Mouse (Mus musculus) gastrocnemius, postnatal 4 days (tissue): ENCODE results near the gene Chml. TPM values are rescaled to one million over a fixed set of nuclear protein-coding genes. Genes with fewer than 3 reads are reported as not detected.

Experiments
- DNase-seq, 2 experiments: peaks; one replicate each; pipeline ENCODE4 v3.0.0; 2021 to 2022; ENCODE audit warnings: low spot score in 2 of 2, mixed read lengths in 2 of 2
- total RNA-seq, 2 experiments: library from RNA; stranded (reverse); gene quantifications; 2 replicates each; pipeline ENCODE4 v1.2.3; 2021

The Chml gene
- total RNA-seq, 2 experiments from 2014 or later, result 6.7 to 7.3 TPM

DNA sequence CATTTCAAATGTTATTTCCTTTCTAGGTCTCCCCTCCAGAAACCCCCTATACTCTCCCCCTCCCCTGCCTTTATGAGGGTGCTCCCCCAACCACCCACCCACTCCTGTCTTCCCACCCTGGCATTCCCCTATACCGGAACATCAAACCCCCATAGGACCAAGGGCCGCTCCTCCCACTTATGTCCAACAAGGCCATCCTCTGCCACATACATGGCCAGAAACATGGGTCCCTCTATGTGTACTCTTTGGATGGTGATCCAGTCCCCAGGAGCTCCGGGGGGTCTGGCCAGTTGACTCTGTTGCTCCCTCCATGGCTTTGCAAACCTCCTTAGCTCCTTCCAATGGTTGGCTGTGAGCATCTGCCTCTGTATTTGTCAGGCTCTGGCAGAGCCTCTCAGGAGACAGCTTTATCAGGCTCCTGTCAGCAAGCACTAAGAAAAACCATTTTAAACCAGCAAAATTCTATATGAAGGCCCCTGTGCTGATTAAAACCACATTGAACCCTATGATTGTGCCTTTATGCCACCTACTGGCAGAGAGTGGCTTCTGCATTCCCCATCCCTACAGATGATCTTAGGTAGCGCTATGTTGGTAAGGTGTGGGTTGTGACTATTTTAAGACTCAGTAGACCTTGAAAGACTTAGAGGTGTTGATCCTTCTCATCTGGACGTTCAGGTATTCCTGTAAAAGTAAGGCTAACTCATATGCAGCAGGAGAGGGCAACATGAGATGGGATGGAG is 23.9 kb downstream of the Chml start:
- DNase-seq, result no peak

DNA sequence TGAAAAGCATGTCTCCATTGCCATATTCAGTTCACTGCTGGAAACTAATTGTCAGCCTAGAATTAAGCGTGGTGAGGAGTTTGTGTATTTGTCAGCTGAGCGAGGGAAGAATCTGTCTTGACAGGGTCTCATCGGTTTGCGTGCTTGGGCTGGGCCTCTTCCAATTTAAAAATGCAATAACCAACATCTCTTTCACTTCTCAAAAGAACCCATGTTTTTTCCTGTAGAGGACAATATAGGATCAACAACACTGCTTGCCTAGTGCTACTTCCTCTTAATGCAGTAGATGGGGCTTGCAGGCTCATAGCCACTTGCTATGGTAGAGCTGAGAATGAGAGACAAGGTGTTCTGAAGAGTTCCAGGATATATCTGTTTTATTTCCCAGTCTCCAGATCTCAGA is 32.8 kb downstream of the Chml start:
- DNase-seq, result no peak

DNA sequence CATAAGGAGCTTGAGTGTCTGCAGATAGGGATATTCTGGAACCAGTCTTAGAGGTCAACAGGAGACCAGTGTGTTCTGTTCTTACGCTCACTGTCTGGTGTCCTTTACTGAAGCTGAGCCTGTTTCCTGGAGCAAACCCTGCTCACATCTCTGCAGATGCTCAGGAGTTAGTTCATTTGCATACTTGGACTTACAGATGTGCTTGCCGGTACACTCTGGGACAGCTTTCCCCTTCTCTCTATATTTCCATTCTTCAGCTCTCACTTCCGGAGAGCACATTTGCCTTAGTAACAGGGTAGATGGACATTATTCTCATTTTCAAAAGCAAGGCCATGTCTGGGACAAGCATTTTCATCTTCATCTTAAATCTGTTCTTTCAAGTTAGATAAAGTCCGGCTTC is 44.1 kb downstream of the Chml start:
- no peak for DNase-seq

DNA sequence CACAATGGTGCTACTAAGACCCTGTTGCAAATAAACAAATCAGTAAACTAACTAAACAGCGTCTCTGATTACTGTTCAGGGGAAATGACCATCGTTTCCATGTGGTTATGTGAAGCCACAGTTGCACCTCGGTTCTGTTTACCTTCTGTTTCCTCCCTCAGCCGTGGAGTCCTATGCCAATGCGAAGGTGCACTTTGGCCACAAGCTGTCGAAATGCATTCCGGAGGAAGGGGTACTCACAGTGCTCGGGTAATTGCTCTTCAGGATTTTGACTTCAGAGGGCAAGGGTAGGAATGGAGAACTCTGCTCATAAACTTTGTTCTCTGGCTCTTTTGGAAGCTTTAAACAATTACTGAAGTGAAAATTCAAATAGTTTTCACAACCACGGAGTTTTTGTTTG is 45.7 kb downstream of the Chml start:
- DNase-seq, result no peak

DNA sequence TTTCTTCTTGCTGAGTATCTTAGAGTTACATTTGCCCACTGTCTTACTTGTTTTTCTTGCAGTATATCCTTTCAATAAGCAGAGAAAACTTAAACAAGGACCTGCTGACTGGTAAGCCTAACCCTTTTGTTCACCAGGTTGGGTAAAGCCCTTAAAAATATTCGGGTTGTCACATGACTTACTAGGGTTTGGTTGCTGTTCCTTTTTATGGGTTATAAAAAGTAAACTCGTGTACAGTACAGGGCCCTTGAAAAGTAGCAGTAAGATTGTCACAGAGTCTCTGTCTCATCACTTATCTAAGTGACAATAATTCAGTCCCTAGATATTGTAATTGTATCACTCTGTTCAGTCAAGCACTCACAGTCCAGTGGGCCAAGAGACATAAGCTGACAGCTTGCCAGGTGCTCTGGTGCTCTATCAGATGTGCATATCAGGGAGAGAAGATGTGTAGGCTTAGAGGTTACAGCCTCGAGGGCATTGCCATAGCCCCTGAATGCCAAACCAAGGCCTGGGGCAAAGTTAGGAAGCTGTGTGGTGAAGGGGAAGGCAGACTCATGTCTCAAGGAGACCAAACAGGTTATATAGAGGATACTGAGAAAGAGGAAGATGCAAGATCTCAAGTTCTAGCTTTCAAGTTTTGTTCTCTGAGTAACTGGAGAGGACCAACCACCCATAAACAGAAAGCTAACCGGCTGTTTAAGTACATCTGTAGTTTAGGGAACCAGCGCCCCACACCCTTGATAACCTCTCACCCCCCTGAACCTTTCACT is 49.0 kb downstream of the Chml start:
- DNase-seq, result no peak

DNA sequence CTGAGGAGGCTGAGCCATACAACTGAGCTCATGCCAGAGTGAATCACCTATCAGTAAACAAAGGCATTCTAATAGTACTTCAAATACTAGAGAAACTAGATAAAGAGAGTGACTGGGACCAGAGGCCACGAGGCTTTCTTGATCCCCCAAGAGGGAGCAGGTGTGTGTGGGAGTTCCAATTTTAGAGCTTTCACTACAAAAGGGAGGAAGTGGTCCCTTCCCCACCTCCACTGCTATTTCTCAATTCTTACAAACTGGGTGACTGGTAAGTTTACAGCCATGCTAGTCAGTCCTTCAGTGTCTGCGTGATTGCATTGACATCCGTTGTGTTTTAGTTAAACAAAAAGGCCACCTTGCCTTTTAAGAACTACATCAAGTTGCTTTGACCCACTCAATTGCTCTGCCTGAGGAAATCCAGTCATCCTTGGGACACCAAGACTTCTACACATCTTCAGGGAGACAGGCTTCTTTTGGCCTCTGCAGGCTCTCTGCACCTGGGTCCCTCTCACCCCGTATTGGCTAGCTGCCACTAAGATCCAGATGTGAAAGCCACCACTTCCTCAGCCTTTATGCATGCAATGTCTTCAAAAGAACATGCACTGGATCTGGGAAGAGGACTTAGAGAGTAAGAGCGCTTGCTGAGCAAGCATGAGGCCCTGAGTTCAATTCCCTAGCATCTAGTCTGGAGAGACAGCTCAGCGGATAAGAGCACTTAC is 52.1 kb downstream of the Chml start:
- no peak for DNase-seq

DNA sequence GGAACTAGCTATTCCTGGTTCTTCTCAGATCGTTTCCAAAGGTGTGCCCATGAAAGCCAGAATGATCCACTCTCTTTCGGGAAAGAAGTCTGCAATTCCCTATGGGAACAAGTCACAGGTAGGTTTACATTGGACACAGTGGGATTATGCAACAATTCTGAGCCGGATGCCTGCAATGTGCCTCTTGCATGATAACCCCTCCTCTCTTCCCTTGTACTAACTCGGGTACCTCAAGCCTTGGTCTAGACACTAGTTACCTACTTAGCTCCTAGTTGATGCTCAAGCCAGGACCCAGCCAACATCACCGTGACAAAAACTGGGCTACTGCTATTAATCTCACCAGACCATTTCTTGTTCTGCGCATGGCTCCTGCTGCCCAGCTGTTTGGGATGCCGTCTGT is 53.6 kb downstream of the Chml start:
- DNase-seq, result no peak

DNA sequence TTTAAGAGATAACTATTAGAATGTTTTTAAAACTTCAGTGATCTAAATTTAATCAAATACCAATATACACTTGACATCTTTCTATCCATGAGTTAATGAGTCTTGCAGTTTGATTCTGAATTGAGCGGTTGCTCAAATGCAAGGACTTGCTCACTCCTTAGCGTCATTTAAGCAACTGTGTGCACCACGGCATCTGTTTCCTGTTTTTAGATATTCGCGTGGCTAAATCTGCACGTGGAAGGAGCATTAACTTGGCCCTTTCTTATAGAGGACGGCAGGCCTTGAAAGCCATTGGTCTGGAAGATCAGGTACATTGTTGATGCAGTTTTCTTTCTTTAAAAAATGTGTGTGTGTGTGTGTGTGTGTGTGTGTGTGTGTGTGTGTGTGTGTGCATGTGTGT is 55.0 kb downstream of the Chml start:
- DNase-seq, result no peak

DNA sequence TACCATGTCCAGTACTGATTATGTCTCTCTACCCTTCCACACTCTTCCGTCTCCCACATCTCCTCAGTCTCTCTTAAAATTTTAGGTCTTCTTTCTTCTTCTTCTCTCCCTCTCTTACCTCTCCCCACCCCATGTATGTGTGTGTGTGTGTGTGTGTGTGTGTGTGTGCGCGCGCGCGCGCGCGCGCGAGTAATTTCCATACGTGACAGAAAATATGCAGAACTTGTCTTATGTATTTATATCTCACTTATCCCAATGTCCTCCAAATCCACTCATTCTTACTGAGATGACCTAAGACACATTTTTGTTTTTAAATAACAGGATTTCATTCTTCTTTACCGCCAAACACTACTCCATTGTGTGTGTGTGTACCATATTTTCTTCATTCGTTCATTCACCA is 60.2 kb downstream of the Chml start:
- DNase-seq, result no peak

Other genes starting within 250 kb of the Chml start
- under 1 TPM; 0.36 to 0.59 TPM for gene Rgs7, start 200.4 kb downstream of the Chml start, total RNA-seq
- gene Kmo, start 72.5 kb downstream of the Chml start, total RNA-seq, result under 1 TPM; 0.31 to 0.34 TPM
- 100 to 1,000 TPM; 176 to 187 TPM for gene Fh1, start 67.3 kb downstream of the Chml start, total RNA-seq
- gene Opn3, start 125 bp downstream of the Chml start, total RNA-seq, result 1 to 10 TPM; 5.4 to 7.5 TPM
- not detected for gene Wdr64, start 5.7 kb upstream of the Chml start, total RNA-seq
- gene Exo1, start 187.7 kb upstream of the Chml start, total RNA-seq, result 10 to 100 TPM in 1 of 2 experiments, 1 to 10 TPM in 1; 7.6 to 10.6 TPM
- not detected for gene Gm38100, start 227.4 kb upstream of the Chml start, total RNA-seq